In the genomic region with DNA sequence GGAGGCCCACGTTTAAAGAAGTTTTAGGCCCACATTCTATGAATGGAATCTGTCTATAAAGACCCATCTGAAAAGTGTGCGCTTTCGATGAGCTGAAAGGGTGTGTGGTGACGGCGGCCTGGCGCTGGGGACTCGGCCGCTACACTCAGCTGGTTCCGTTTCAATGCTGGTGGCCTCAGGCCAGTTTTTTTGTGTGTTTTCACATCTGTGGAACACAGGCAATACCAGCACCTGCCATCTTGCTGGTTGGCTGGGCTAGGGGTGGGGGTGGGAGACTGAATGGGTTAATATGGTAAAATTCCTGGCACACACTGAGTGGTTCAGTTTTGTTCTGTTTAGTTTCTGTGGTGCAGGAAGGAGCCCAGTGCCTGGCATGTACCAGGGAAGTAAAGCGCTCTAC, we compare ENCODE assay signal across 15 mouse cellular contexts. TPM values are rescaled to one million over a fixed set of nuclear protein-coding genes. Genes with fewer than 3 reads are reported as not detected.
A peak's percentile ranks its signal among the peaks of the same experiment; 100 is the strongest.
DNase-seq lines count a peak whose midpoint lies in the region; ATAC-seq and TF ChIP-seq lines count a peak whose summit lies in the region.
"Had no signal": no experiment of that assay in that cellular context is flagged by ENCODE, and none has a peak within 500 bp of the region (broad histone marks: within the 10 kb centered on the region; RNA-seq: fewer than 3 reads in every experiment).

No protein-coding gene starts in this region.

- no peaks in the 10 kb centered on the region for H3K27me3 ChIP-seq in hindbrain, postnatal 0 days (ENCODE audit: insufficient read depth, low read length)
- H3K27me3 ChIP-seq in hindbrain, embryonic 10.5 days (ENCODE audit: insufficient read depth, poor library complexity, severe bottlenecking): no peaks in the 10 kb centered on the region
- H3K27me3 ChIP-seq in midbrain, embryonic 14.5 days (ENCODE audit: control insufficient read depth, insufficient read depth, low read length): no peaks in the 10 kb centered on the region
- no peaks in the 10 kb centered on the region for H3K27me3 ChIP-seq in midbrain, embryonic 15.5 days (replicated peaks)
- H3K27me3 ChIP-seq in forebrain, embryonic 16.5 days (replicated peaks; ENCODE audit: control insufficient read depth, insufficient read depth, low read length): no peaks in the 10 kb centered on the region
- no peaks in the 10 kb centered on the region for H3K27me3 ChIP-seq in stomach, embryonic 16.5 days (ENCODE audit: control insufficient read depth, insufficient read depth, low read length)

- no peak overlapping the region for H3K4me2 ChIP-seq in hindbrain, postnatal 0 days (ENCODE audit: low read depth, low read length)
- no peak overlapping the region for H3K4me2 ChIP-seq in midbrain, embryonic 14.5 days (ENCODE audit: low read length)
- H3K4me2 ChIP-seq in midbrain, embryonic 15.5 days: no peak overlapping the region
- peak overlapping the region; percentile 24 for H3K4me2 ChIP-seq in forebrain, embryonic 16.5 days (ENCODE audit: low read length)
- no peak overlapping the region for H3K4me2 ChIP-seq in stomach, embryonic 16.5 days (ENCODE audit: low read depth, low read length)

- peak; percentile 40 for DNase-seq in hindbrain, postnatal 0 days (ENCODE audit: low spot score)
- no peak for DNase-seq in hindbrain, embryonic 10.5 days (ENCODE audit: low spot score)
- DNase-seq in midbrain, embryonic 14.5 days: peak; percentile 63
- DNase-seq in thymus, postnatal 0 days (ENCODE audit: low spot score): no peak
- DNase-seq: gastrocnemius, postnatal 36 days; retina, postnatal 1 day; thymus, postnatal 4 days had no signal

- H3K9me3 ChIP-seq in hindbrain, postnatal 0 days (ENCODE audit: low read length): no peaks in the 10 kb centered on the region
- H3K9me3 ChIP-seq in hindbrain, embryonic 10.5 days: no peaks in the 10 kb centered on the region
- H3K9me3 ChIP-seq in midbrain, embryonic 14.5 days (ENCODE audit: control insufficient read depth, low read length): no peaks in the 10 kb centered on the region
- H3K9me3 ChIP-seq in midbrain, embryonic 15.5 days: no peaks in the 10 kb centered on the region
- no peaks in the 10 kb centered on the region for H3K9me3 ChIP-seq in forebrain, embryonic 16.5 days (ENCODE audit: control insufficient read depth, low read length)
- no peaks in the 10 kb centered on the region for H3K9me3 ChIP-seq in stomach, embryonic 16.5 days (replicated peaks; ENCODE audit: control insufficient read depth, low read length)

- H3K36me3 ChIP-seq in hindbrain, postnatal 0 days (ENCODE audit: insufficient read depth, low read length): no peaks in the 10 kb centered on the region
- no peaks in the 10 kb centered on the region for H3K36me3 ChIP-seq in hindbrain, embryonic 10.5 days
- no peaks in the 10 kb centered on the region for H3K36me3 ChIP-seq in midbrain, embryonic 14.5 days (ENCODE audit: control insufficient read depth, insufficient read depth, low read length)
- H3K36me3 ChIP-seq in midbrain, embryonic 15.5 days (replicated peaks): no peaks in the 10 kb centered on the region
- H3K36me3 ChIP-seq in forebrain, embryonic 16.5 days (ENCODE audit: control insufficient read depth, insufficient read depth): no peaks in the 10 kb centered on the region
- no peaks in the 10 kb centered on the region for H3K36me3 ChIP-seq in stomach, embryonic 16.5 days (ENCODE audit: control insufficient read depth, insufficient read depth, low read length)

- WGBS in hindbrain, postnatal 0 days: 43% methylated on average over 10 of the region's 10 CpGs
- 68% methylated on average over 10 of the region's 10 CpGs for WGBS in hindbrain, embryonic 10.5 days
- WGBS in midbrain, embryonic 14.5 days: 51% methylated on average over 10 of the region's 10 CpGs
- WGBS in midbrain, embryonic 15.5 days: 45% methylated on average over 10 of the region's 10 CpGs
- WGBS in forebrain, embryonic 16.5 days: 9% methylated on average over 10 of the region's 10 CpGs
- WGBS in stomach, embryonic 16.5 days: 58% methylated on average over 10 of the region's 10 CpGs

- H3K9ac ChIP-seq in hindbrain, postnatal 0 days (replicated peaks; ENCODE audit: low read length): no peak overlapping the region
- H3K9ac ChIP-seq in midbrain, embryonic 14.5 days (replicated peaks; ENCODE audit: low read length): no peak overlapping the region
- H3K9ac ChIP-seq in midbrain, embryonic 15.5 days: no peak overlapping the region
- H3K9ac ChIP-seq in forebrain, embryonic 16.5 days (replicated peaks; ENCODE audit: low read depth, low read length): no peak overlapping the region
- H3K9ac ChIP-seq in stomach, embryonic 16.5 days (ENCODE audit: low read length): no peak overlapping the region

- no peak for TF ChIP-seq CTCF in hindbrain, postnatal 0 days (IDR thresholded peaks at IDR 0.05; ENCODE audit: low read depth)

- no peaks in the 10 kb centered on the region for H3K4me1 ChIP-seq in hindbrain, postnatal 0 days (ENCODE audit: insufficient read depth, low read length)
- peaks cover 14% of the 10 kb centered on the region; the same call in 1 of the 2 replicates for H3K4me1 ChIP-seq in hindbrain, embryonic 10.5 days (replicated peaks)
- 0 out of 2 replicates have a peak, but pooled peaks cover 2% of the 10 kb centered on the region for H3K4me1 ChIP-seq in midbrain, embryonic 14.5 days (ENCODE audit: control insufficient read depth, insufficient read depth, low read length)
- H3K4me1 ChIP-seq in midbrain, embryonic 15.5 days: 0 out of 2 replicates have a peak, but pooled peaks cover 5% of the 10 kb centered on the region
- peaks cover 12% of the 10 kb centered on the region for H3K4me1 ChIP-seq in forebrain, embryonic 16.5 days (replicated peaks; ENCODE audit: control insufficient read depth, insufficient read depth, low read length)
- H3K4me1 ChIP-seq in stomach, embryonic 16.5 days (ENCODE audit: control insufficient read depth, insufficient read depth, low read length): peaks cover 9% of the 10 kb centered on the region

- H3K4me3 ChIP-seq in hindbrain, postnatal 0 days (ENCODE audit: low read length): no peak overlapping the region
- H3K4me3 ChIP-seq in hindbrain, embryonic 10.5 days: no peak overlapping the region
- no peak overlapping the region for H3K4me3 ChIP-seq in midbrain, embryonic 14.5 days (replicated peaks; ENCODE audit: low read depth, low read length)
- H3K4me3 ChIP-seq in midbrain, embryonic 15.5 days: no peak overlapping the region
- H3K4me3 ChIP-seq in forebrain, embryonic 16.5 days (replicated peaks; ENCODE audit: low read length): no peak overlapping the region
- H3K4me3 ChIP-seq in stomach, embryonic 16.5 days (replicated peaks; ENCODE audit: low read length): no peak overlapping the region

- ATAC-seq in hindbrain, postnatal 0 days: no peak
- no peak for ATAC-seq in midbrain, embryonic 14.5 days (ENCODE audit: low FRiP score, low TSS enrichment)
- no peak for ATAC-seq in midbrain, embryonic 15.5 days (replicated peaks)
- peak; percentile 89 for ATAC-seq in forebrain, embryonic 16.5 days
- peak; percentile 30; the same call in 1 of the 2 replicates for ATAC-seq in stomach, embryonic 16.5 days (ENCODE audit: insufficient read depth, low FRiP score)
- ATAC-seq: CD4-positive, CD25-positive, alpha-beta regulatory T cell, adult 4 months; intestine, postnatal 0 days had no signal

- H3K27ac ChIP-seq in hindbrain, postnatal 0 days: no peak overlapping the region
- no peak overlapping the region for H3K27ac ChIP-seq in hindbrain, embryonic 10.5 days
- H3K27ac ChIP-seq in midbrain, embryonic 14.5 days (replicated peaks; ENCODE audit: low read depth, low read length): no peak overlapping the region
- H3K27ac ChIP-seq in midbrain, embryonic 15.5 days: no peak overlapping the region
- peak overlapping the region; percentile 64 for H3K27ac ChIP-seq in forebrain, embryonic 16.5 days (ENCODE audit: low read length)
- H3K27ac ChIP-seq in stomach, embryonic 16.5 days (ENCODE audit: low read length): peak overlapping the region; percentile 66; the same call in 1 of the 2 replicates

RNA-seq across cellular contexts. Expression of a gene that starts 15.0 kb away (rescaled TPM):
- 4.9 and 6.1 TPM in 2 replicates for total RNA-seq in hindbrain, postnatal 0 days (2014; rRNA removed)
- 2.5 and 3.2 TPM in 2 replicates for polyA plus RNA-seq in hindbrain, postnatal 0 days (2015; fragmentation: Nextera tagmentation; extraction: Ambion mirVana)
- polyA plus RNA-seq in hindbrain, embryonic 10.5 days (2016; fragmentation: Nextera tagmentation; extraction: Ambion mirVana): 7.4 and 11.0 TPM in 2 replicates
- polyA plus RNA-seq in midbrain, embryonic 14.5 days (2014; fragmentation: Nextera tagmentation; extraction: Ambion mirVana): 2.6 and 4.2 TPM in 2 replicates
- polyA plus RNA-seq in midbrain, embryonic 15.5 days (2015; fragmentation: Nextera tagmentation; extraction: Ambion mirVana): 4.1 and 4.6 TPM in 2 replicates
- 8.8 and 9.3 TPM in 2 replicates for polyA plus RNA-seq in forebrain, embryonic 16.5 days (2015; fragmentation: Nextera tagmentation; extraction: Ambion mirVana)
- 21.9 and 23.8 TPM in 2 replicates for polyA plus RNA-seq in stomach, embryonic 16.5 days (2015; fragmentation: Nextera tagmentation; extraction: Ambion mirVana)
- polyA plus RNA-seq in thymus, postnatal 0 days (2015; fragmentation: Nextera tagmentation; extraction: Ambion mirVana): 15.8 TPM in 2 replicates

RNA-seq across cellular contexts. Expression of a gene that starts 34.4 kb away (rescaled TPM):
- total RNA-seq in hindbrain, postnatal 0 days (2014; rRNA removed): 8.9 and 11.4 TPM in 2 replicates
- 9.7 TPM in 2 replicates for polyA plus RNA-seq in hindbrain, postnatal 0 days (2015; fragmentation: Nextera tagmentation; extraction: Ambion mirVana)
- 15.1 and 17.3 TPM in 2 replicates for polyA plus RNA-seq in hindbrain, embryonic 10.5 days (2016; fragmentation: Nextera tagmentation; extraction: Ambion mirVana)
- polyA plus RNA-seq in midbrain, embryonic 14.5 days (2014; fragmentation: Nextera tagmentation; extraction: Ambion mirVana): 11.4 and 17.2 TPM in 2 replicates
- 12.1 and 13.9 TPM in 2 replicates for polyA plus RNA-seq in midbrain, embryonic 15.5 days (2015; fragmentation: Nextera tagmentation; extraction: Ambion mirVana)
- polyA plus RNA-seq in forebrain, embryonic 16.5 days (2015; fragmentation: Nextera tagmentation; extraction: Ambion mirVana): 13.5 and 15.2 TPM in 2 replicates
- 12.5 and 12.8 TPM in 2 replicates for polyA plus RNA-seq in stomach, embryonic 16.5 days (2015; fragmentation: Nextera tagmentation; extraction: Ambion mirVana)
- polyA plus RNA-seq in thymus, postnatal 0 days (2015; fragmentation: Nextera tagmentation; extraction: Ambion mirVana): 19.2 and 22.4 TPM in 2 replicates

RNA-seq across cellular contexts. Expression of a gene that starts 35.9 kb away (rescaled TPM):
- total RNA-seq in hindbrain, postnatal 0 days (2014; rRNA removed): not detected in 2 replicates
- 0.13 TPM in 1 of 2 replicates, not detected in the other for polyA plus RNA-seq in hindbrain, postnatal 0 days (2015; fragmentation: Nextera tagmentation; extraction: Ambion mirVana)
- 0.19 and 0.31 TPM in 2 replicates for polyA plus RNA-seq in hindbrain, embryonic 10.5 days (2016; fragmentation: Nextera tagmentation; extraction: Ambion mirVana)
- polyA plus RNA-seq in midbrain, embryonic 14.5 days (2014; fragmentation: Nextera tagmentation; extraction: Ambion mirVana): 0.30 and 0.38 TPM in 2 replicates
- 0.78 and 1.2 TPM in 2 replicates for polyA plus RNA-seq in midbrain, embryonic 15.5 days (2015; fragmentation: Nextera tagmentation; extraction: Ambion mirVana)
- polyA plus RNA-seq in forebrain, embryonic 16.5 days (2015; fragmentation: Nextera tagmentation; extraction: Ambion mirVana): 0.43 and 1.1 TPM in 2 replicates
- polyA plus RNA-seq in stomach, embryonic 16.5 days (2015; fragmentation: Nextera tagmentation; extraction: Ambion mirVana): 0.22 TPM in 1 of 2 replicates, not detected in the other
- 0.26 and 0.39 TPM in 2 replicates for polyA plus RNA-seq in thymus, postnatal 0 days (2015; fragmentation: Nextera tagmentation; extraction: Ambion mirVana)
- total RNA-seq: gastrocnemius, postnatal 36 days; layer of hippocampus, adult 8-10 months; left cerebral cortex, postnatal 36 days had no signal
- polyA plus RNA-seq: cortical plate, adult 2 months had no signal

RNA-seq across cellular contexts. Expression of a gene that starts 52.2 kb away (rescaled TPM):
- 23.5 and 34.2 TPM in 2 replicates for total RNA-seq in hindbrain, postnatal 0 days (2014; rRNA removed)
- 26.0 and 27.2 TPM in 2 replicates for polyA plus RNA-seq in hindbrain, postnatal 0 days (2015; fragmentation: Nextera tagmentation; extraction: Ambion mirVana)
- polyA plus RNA-seq in hindbrain, embryonic 10.5 days (2016; fragmentation: Nextera tagmentation; extraction: Ambion mirVana): 37.0 and 41.3 TPM in 2 replicates
- 24.8 and 28.0 TPM in 2 replicates for polyA plus RNA-seq in midbrain, embryonic 14.5 days (2014; fragmentation: Nextera tagmentation; extraction: Ambion mirVana)
- 33.8 and 36.8 TPM in 2 replicates for polyA plus RNA-seq in midbrain, embryonic 15.5 days (2015; fragmentation: Nextera tagmentation; extraction: Ambion mirVana)
- polyA plus RNA-seq in forebrain, embryonic 16.5 days (2015; fragmentation: Nextera tagmentation; extraction: Ambion mirVana): 33.3 and 39.7 TPM in 2 replicates
- polyA plus RNA-seq in stomach, embryonic 16.5 days (2015; fragmentation: Nextera tagmentation; extraction: Ambion mirVana): 28.5 and 33.8 TPM in 2 replicates
- 36.1 and 37.6 TPM in 2 replicates for polyA plus RNA-seq in thymus, postnatal 0 days (2015; fragmentation: Nextera tagmentation; extraction: Ambion mirVana)

RNA-seq across cellular contexts. Expression of a gene that starts 54.3 kb away (rescaled TPM):
- total RNA-seq in hindbrain, postnatal 0 days (2014; rRNA removed): 0.42 and 4.5 TPM in 2 replicates
- 2.4 and 3.4 TPM in 2 replicates for polyA plus RNA-seq in hindbrain, postnatal 0 days (2015; fragmentation: Nextera tagmentation; extraction: Ambion mirVana)
- 0.22 and 0.60 TPM in 2 replicates for polyA plus RNA-seq in hindbrain, embryonic 10.5 days (2016; fragmentation: Nextera tagmentation; extraction: Ambion mirVana)
- 0.32 and 0.84 TPM in 2 replicates for polyA plus RNA-seq in midbrain, embryonic 14.5 days (2014; fragmentation: Nextera tagmentation; extraction: Ambion mirVana)
- polyA plus RNA-seq in midbrain, embryonic 15.5 days (2015; fragmentation: Nextera tagmentation; extraction: Ambion mirVana): 1.3 and 2.0 TPM in 2 replicates
- polyA plus RNA-seq in forebrain, embryonic 16.5 days (2015; fragmentation: Nextera tagmentation; extraction: Ambion mirVana): 0.96 and 1.6 TPM in 2 replicates
- 1.3 and 10.6 TPM in 2 replicates for polyA plus RNA-seq in stomach, embryonic 16.5 days (2015; fragmentation: Nextera tagmentation; extraction: Ambion mirVana)
- 1.0 and 1.7 TPM in 2 replicates for polyA plus RNA-seq in thymus, postnatal 0 days (2015; fragmentation: Nextera tagmentation; extraction: Ambion mirVana)

Comparison
In these comparisons a context has a peak if more than half of its experiments do, and no peak if none do; other contexts are left out.
1. DNase-seq: peak in hindbrain, postnatal 0 days (single experiment) and midbrain, embryonic 14.5 days (single experiment); none in hindbrain, embryonic 10.5 days (single experiment) and thymus, postnatal 0 days (single experiment).
2. ATAC-seq: peak in forebrain, embryonic 16.5 days (single experiment) and stomach, embryonic 16.5 days (single experiment); none in hindbrain, postnatal 0 days (single experiment), midbrain, embryonic 14.5 days (single experiment) and midbrain, embryonic 15.5 days (single experiment).
3. H3K27ac ChIP-seq: peak in forebrain, embryonic 16.5 days (single experiment) and stomach, embryonic 16.5 days (single experiment); none in hindbrain, postnatal 0 days (single experiment), hindbrain, embryonic 10.5 days (single experiment), midbrain, embryonic 14.5 days (single experiment) and midbrain, embryonic 15.5 days (single experiment).